Mouse (Mus musculus): ENCODE data around the gene Zswim3.

DNA sequence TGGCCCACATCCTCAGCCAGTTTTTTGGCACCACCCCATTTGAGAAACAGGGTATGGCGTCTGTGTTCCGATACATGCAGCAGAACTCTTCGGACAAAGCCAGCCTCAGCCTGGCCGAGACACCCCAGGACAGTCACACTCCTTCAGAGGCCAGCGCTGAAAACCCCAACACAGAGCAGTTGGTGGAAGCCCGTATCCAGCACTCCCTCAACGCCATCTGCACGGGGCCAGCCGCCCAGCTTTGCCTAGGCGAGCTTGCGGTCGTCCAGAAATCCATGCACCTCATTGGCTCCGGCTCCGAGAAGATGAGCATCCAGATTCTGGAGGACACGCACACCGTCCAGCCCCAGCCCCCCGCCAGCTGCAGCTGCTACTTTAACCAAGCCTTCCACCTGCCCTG is 20.6 kb downstream of the Zswim3 start:
- TF ChIP-seq CTCF (IDR thresholded peaks at IDR 0.05; ENCODE audit: borderline replicate concordance, extremely low read depth, insufficient read depth, insufficient read length) (no peak), POLR2A (IDR thresholded peaks at IDR 0.05; ENCODE audit: borderline replicate concordance, extremely low read depth, insufficient read depth, insufficient read length, poor library complexity, severe bottlenecking) (no peak)

Measured in brain, embryonic 14.5 days (tissue).